Mouse (Mus musculus): ENCODE measurements around the gene Cmtm7. TPM values are rescaled to one million over a fixed set of nuclear protein-coding genes. Genes with fewer than 3 reads are reported as not detected.
A peak's percentile ranks its signal among the peaks of the same experiment; 100 is the strongest.
"Not testable (repeated sequence)": the region's sequence is repeated elsewhere in the genome, so short reads cannot be mapped to it uniquely, and the experiment has no call there.

The Cmtm7 gene
- polyA plus RNA-seq, 1 experiment from 2014 or later = 5.4 TPM

DNA sequence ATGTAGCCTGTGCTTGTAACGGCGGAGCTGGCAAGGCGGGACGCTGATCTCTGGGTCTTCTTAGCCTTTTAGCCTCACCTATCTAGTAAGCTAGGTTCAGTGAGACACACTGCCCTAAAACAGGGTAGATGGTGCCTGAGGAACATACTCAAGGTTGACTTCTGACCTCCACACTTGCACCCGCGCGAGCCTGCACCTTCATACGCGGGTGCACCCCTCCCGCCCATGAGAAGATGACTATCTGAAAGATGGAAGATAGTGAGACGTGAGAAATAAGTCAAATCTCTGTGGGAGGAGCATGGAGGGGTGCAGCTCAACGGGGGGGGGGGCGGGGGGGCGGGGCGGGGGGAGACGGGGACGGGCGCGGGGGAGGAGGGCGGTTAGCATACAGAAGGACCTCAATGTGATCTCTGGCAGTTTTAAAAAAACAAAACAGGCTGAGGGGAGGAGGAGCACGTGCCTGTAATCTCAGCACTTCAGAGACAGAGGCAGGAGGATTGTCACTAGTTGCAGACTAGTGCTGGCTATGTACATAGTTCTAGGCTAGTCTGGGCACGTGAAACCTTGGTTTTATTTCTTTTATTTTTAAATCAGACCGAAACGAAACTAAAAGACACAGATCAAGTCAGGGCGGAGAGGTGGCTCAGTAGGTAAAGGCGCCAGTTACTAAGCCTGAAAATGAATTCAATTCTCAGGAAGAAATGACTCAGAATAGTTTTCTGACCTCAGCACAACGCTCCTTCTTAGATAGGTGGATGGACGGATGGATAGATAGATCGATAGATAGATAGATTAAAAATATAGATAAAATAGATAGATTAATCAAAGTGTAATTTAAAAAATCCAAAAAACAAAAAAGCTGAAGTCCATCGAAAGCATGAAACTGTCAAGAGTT is 51.5 kb downstream of the Cmtm7 start:
- no peak for ATAC-seq (ENCODE audit: low read depth)
- H3K4me3 ChIP-seq (ENCODE audit: low read depth, low read length) = peak overlapping the region; percentile 62
- 46% methylated on average over 22 of the region's 30 CpGs for WGBS
- no peaks in the 10 kb centered on the region for H3K9me3 ChIP-seq (ENCODE audit: control insufficient read depth, low read length)
- H3K27me3 ChIP-seq (ENCODE audit: control insufficient read depth, insufficient read depth, low read length) = no peaks in the 10 kb centered on the region
- peaks cover 7% of the 10 kb centered on the region for H3K4me1 ChIP-seq (ENCODE audit: control insufficient read depth, insufficient read depth, low read length)
- 0 out of 2 replicates have a peak, but pooled peaks cover 4% of the 10 kb centered on the region for H3K36me3 ChIP-seq (ENCODE audit: control insufficient read depth, insufficient read depth, low read length)
- no peak overlapping the region for H3K27ac ChIP-seq (ENCODE audit: low read depth, low read length)
- no peak overlapping the region; the same call in 1 of the 2 replicates for H3K4me2 ChIP-seq (ENCODE audit: low read depth, low read length)
- no peak overlapping the region for H3K9ac ChIP-seq (replicated peaks; ENCODE audit: low read depth, low read length)

DNA sequence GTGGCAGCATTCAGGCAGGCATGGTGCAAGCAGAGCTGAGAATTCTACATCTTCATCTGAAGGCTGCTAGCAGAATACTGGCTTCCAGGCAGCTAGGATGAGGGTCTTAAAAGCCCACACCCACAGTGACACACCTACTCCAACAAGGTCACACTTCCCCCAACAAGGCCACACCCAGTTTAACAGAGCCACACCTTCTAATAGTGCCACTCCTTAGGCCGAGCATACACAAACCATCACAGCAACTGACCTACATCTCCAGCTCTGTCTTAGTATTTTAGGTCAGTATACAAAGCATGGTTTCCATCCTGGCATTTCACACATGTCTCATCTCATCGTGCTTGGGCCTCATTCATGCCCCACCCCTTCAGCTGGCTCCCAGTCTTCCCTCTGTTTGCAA is 53.2 kb downstream of the Cmtm7 start:
- WGBS = 74% methylated on average over 2 of the region's 2 CpGs
- not testable (repeated sequence) for ATAC-seq (ENCODE audit: low read depth); H3K27me3 ChIP-seq (ENCODE audit: control insufficient read depth, insufficient read depth, low read length)

GRCm38 (mm10) chr9:114727315-114727714 is 54.3 kb downstream of the Cmtm7 start:
- no peak overlapping the region for H3K4me2 ChIP-seq (ENCODE audit: low read depth, low read length)
- no peak overlapping the region for H3K27ac ChIP-seq (ENCODE audit: low read depth, low read length)
- WGBS = 14% methylated on average over 3 of the region's 3 CpGs
- H3K9me3 ChIP-seq (ENCODE audit: control insufficient read depth, low read length) = no peaks in the 10 kb centered on the region
- no peak overlapping the region for H3K4me3 ChIP-seq (ENCODE audit: low read depth, low read length)
- H3K36me3 ChIP-seq (ENCODE audit: control insufficient read depth, insufficient read depth, low read length) = peaks cover 28% of the 10 kb centered on the region
- ATAC-seq (ENCODE audit: low read depth) = no peak
- no peaks in the 10 kb centered on the region for H3K27me3 ChIP-seq (ENCODE audit: control insufficient read depth, insufficient read depth, low read length)
- H3K9ac ChIP-seq (replicated peaks; ENCODE audit: low read depth, low read length) = no peak overlapping the region
- peaks cover 6% of the 10 kb centered on the region for H3K4me1 ChIP-seq (ENCODE audit: control insufficient read depth, insufficient read depth, low read length)

More for the DNA sequence above, 53.2 kb downstream of the Cmtm7 start:
- H3K36me3 ChIP-seq (ENCODE audit: control insufficient read depth, insufficient read depth, low read length) = peaks cover 17% of the 10 kb centered on the region; the same call in 1 of the 2 replicates
- H3K4me2 ChIP-seq (ENCODE audit: low read depth, low read length); H3K9ac ChIP-seq (replicated peaks; ENCODE audit: low read depth, low read length); H3K4me3 ChIP-seq (ENCODE audit: low read depth, low read length); H3K27ac ChIP-seq (ENCODE audit: low read depth, low read length); H3K4me1 ChIP-seq (ENCODE audit: control insufficient read depth, insufficient read depth, low read length); H3K9me3 ChIP-seq (ENCODE audit: control insufficient read depth, low read length): not testable (repeated sequence)

DNA sequence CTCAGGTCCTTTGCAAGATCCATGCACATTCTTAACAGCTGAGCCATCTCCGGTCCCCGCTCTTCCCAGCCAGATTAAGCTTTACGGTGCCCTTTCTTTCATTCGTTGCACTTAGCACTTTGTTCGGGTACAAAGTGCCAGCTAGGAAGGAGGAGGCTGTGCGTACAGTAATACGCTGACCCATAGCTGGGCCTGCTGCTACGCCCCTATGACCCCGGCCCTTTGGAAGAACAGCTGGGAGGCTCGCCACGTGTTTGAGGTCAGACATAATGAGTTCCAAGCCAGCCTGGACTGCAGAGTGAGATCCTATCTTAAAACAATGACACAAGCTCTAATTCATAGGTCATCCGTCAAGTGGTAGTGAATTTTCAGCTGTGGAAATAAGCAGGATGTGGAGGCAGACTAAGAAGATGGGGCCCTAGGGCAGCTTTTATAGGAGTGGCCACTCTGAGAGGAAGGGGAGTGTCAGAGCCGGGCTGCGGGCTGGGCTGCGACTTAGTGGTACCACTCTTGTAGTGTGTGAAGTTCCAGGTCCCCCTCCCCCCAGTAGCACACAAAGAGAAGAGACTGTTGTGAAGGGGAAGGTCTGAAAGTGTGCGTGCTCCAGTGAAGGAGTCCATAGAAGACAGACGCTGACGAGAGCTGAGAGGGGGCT is 64.9 kb downstream of the Cmtm7 start:
- Histone ChIP-seq H3K27me3 (ENCODE audit: control insufficient read depth, insufficient read depth, low read length) (no peaks in the 10 kb centered on the region), H3K4me3 (ENCODE audit: low read depth, low read length) (no peak overlapping the region), H3K27ac (ENCODE audit: low read depth, low read length) (no peak overlapping the region), H3K36me3 (ENCODE audit: control insufficient read depth, insufficient read depth, low read length) (peaks cover 87% of the 10 kb centered on the region), H3K4me2 (ENCODE audit: low read depth, low read length) (no peak overlapping the region), H3K9me3 (ENCODE audit: control insufficient read depth, low read length) (no peaks in the 10 kb centered on the region), H3K9ac (replicated peaks; ENCODE audit: low read depth, low read length) (no peak overlapping the region), H3K4me1 (ENCODE audit: control insufficient read depth, insufficient read depth, low read length) (no peaks in the 10 kb centered on the region)
- ATAC-seq (ENCODE audit: low read depth) = no peak
- 77% methylated on average over 18 of the region's 18 CpGs for WGBS

DNA sequence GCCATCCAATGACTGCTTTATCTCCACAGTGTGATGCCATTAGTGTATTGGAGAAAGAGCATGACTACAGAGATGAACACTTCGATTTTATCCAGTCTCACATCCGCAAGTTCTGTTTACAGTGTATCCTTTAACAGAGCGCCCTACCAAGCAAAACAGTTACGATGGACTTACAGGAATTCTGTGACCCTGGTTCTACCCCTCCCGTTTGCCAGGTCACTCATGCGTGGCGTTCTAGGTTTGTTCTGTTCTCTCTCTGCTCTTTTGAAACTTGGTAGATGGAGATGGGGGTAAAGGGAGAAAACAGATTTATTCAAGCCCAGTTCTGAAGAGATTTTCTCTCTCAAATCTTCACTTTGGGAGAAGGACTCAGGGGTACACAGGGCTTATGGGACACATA is 68.2 kb downstream of the Cmtm7 start:
- Histone ChIP-seq H3K9me3 (ENCODE audit: control insufficient read depth, low read length) (no peaks in the 10 kb centered on the region), H3K36me3 (ENCODE audit: control insufficient read depth, insufficient read depth, low read length) (peaks cover 80% of the 10 kb centered on the region), H3K27ac (ENCODE audit: low read depth, low read length) (no peak overlapping the region), H3K27me3 (ENCODE audit: control insufficient read depth, insufficient read depth, low read length) (no peaks in the 10 kb centered on the region), H3K9ac (replicated peaks; ENCODE audit: low read depth, low read length) (no peak overlapping the region), H3K4me1 (ENCODE audit: control insufficient read depth, insufficient read depth, low read length) (no peaks in the 10 kb centered on the region), H3K4me2 (ENCODE audit: low read depth, low read length) (no peak overlapping the region), H3K4me3 (ENCODE audit: low read depth, low read length) (no peak overlapping the region)
- WGBS = 93% methylated on average over 7 of the region's 7 CpGs
- no peak for ATAC-seq (ENCODE audit: low read depth)

DNA sequence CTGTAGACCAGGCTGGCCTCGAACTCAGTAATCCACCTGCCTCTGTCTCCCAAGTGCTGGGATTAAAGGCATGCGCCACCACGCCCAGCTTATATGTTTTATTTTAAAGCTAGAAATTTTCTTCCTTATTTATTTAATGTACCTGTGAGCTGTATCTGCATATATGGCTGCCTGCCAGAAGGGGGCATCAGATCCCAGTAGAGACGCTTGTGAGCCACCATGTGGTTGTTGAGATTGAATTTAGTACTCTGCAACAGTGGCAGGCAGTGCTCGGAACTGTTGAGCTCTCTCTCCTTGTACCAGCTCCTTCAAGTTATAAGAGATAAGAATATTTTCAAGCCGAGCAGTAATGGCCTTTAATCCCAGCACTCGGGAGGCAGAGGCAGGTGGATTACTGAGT is 71.3 kb downstream of the Cmtm7 start:
- Histone ChIP-seq H3K4me2 (ENCODE audit: low read depth, low read length) (no peak overlapping the region), H3K9ac (replicated peaks; ENCODE audit: low read depth, low read length) (no peak overlapping the region), H3K4me3 (ENCODE audit: low read depth, low read length) (no peak overlapping the region), H3K4me1 (ENCODE audit: control insufficient read depth, insufficient read depth, low read length) (no peaks in the 10 kb centered on the region), H3K36me3 (ENCODE audit: control insufficient read depth, insufficient read depth, low read length) (peaks cover 71% of the 10 kb centered on the region), H3K27ac (ENCODE audit: low read depth, low read length) (no peak overlapping the region), H3K9me3 (ENCODE audit: control insufficient read depth, low read length) (no peaks in the 10 kb centered on the region), H3K27me3 (ENCODE audit: control insufficient read depth, insufficient read depth, low read length) (no peaks in the 10 kb centered on the region)
- ATAC-seq (ENCODE audit: low read depth) = no peak
- WGBS = 80% methylated on average over 7 of the region's 7 CpGs

DNA sequence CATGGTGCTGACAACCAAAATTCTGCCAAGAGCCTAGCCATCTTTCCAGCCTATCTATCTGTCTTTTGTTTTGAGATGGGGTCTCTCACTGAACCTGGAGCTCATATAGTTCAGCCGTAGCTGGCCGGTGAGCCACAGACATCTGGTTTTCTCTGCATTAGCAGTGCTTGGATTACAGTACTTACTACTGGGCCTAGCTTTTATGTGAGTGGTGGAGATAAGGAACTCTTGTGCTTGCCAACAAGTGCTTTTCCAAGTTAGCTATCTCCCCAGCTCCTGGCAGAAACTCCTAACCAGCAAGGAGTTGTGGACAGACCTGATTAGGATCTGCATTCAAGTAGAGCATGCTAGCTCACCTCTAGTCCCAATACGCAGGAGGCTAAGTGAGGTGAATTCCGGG is 73.9 kb downstream of the Cmtm7 start:
- H3K36me3 ChIP-seq (ENCODE audit: control insufficient read depth, insufficient read depth, low read length) = peaks cover 48% of the 10 kb centered on the region
- ATAC-seq (ENCODE audit: low read depth) = no peak
- H3K4me1 ChIP-seq (ENCODE audit: control insufficient read depth, insufficient read depth, low read length) = no peaks in the 10 kb centered on the region

More for the DNA sequence above, 73.9 kb downstream of the Cmtm7 start:
- WGBS = 96% methylated on average over 4 of the region's 4 CpGs
- Histone ChIP-seq H3K27ac (ENCODE audit: low read depth, low read length) (no peak overlapping the region), H3K4me3 (ENCODE audit: low read depth, low read length) (no peak overlapping the region), H3K9ac (replicated peaks; ENCODE audit: low read depth, low read length) (no peak overlapping the region), H3K9me3 (ENCODE audit: control insufficient read depth, low read length) (no peaks in the 10 kb centered on the region), H3K27me3 (ENCODE audit: control insufficient read depth, insufficient read depth, low read length) (no peaks in the 10 kb centered on the region), H3K4me2 (ENCODE audit: low read depth, low read length) (no peak overlapping the region)
